Mouse (Mus musculus): ENCODE measurements around the gene Tssk1. TPM values are rescaled to one million over a fixed set of nuclear protein-coding genes. Genes with fewer than 3 reads are reported as not detected.

The Tssk1 gene
- polyA plus RNA-seq (2012): 0.04 TPM in 2 replicates

DNA sequence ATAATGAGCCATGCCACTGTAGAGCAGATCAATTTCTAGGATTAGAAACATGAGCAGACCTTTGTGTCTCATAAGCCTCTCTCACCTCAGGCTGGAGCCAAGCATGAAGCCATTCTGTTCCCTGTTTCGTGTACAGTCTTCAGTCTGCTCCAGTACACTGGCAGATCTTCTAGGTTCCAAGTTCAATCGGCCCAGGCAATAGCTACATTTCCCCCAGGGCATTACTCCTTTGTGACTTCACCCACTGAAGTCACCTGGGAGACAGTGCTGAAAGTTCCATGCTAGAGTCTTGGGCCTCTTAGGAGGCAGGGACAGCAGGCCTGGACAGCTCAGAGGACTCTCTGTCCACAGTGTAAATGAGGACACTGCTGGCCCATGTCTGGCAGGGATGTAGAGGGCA is at the start of gene Tssk1:
TSS of gene Tssk1 (plus strand) at position 301 of the 400 bp plus-strand sequence.

DNA sequence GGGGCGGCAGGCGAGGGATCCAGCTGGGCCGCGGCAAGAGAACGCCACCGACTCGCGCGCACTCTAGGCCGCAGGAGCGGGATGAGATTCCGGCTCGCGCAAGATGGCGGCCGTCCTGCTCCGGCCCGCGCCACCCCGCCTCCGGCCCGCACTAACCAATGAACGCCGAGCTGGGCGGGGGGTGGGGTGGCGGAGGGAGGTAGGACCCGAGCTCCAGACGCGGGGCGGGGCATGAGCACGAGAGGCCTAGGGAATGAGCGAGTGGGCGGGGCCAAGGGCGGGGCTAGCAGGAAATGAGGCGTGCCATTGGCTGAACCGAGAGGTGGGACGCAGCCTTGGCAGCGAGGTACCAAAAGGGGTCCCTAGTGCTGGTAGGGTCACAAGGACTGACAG is 2.5 kb upstream of the Tssk1 start, which contains the start of gene Gm20518:
TSS of gene Gm20518 (minus strand) at position 105 of the 393 bp plus-strand sequence.

GRCm38 (mm10) chr16:17898462-17898861 is 4.4 kb downstream of the Tssk1 start, which contains the start of the genes Dgcr2 and Tssk2:
Gene Dgcr2, minus strand, starts transcription at chr16:17898562.
Gene Tssk2, plus strand, starts transcription at chr16:17898637.

DNA sequence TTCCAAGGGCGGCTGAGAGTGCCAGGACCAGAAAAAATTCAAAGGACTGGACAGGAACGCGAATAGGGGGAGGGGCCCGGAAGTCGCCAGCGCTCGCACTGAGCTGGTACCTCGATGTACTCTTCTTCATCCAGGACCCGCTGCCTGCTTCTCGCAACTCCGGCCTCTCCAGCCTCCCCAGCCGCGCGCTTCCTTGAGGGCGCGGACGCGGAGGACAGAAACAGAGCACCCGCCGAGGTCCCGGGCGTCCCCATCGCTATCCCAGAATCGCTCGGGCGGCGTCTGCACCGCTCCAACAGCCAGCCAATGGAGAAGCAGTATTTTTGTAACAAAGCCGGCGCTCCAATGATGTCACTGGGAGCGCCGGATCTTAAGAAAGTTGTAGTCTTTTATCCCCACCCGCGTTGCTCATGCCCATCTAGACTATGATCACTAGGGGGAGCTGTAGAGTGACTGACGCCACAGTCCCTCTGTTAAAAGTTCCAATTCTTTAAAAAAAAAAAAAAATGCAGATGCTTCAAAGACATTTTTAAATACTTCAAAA is 17.1 kb downstream of the Tssk1 start, which contains the start of gene Ess2:
TSS of gene Ess2 (minus strand) at position 297 of the 544 bp plus-strand sequence.

GRCm38 (mm10) chr16:17914307-17915249 is 20.6 kb downstream of the Tssk1 start, which contains the start of gene Gsc2:
Gene Gsc2, minus strand, starts transcription at chr16:17915059.

DNA sequence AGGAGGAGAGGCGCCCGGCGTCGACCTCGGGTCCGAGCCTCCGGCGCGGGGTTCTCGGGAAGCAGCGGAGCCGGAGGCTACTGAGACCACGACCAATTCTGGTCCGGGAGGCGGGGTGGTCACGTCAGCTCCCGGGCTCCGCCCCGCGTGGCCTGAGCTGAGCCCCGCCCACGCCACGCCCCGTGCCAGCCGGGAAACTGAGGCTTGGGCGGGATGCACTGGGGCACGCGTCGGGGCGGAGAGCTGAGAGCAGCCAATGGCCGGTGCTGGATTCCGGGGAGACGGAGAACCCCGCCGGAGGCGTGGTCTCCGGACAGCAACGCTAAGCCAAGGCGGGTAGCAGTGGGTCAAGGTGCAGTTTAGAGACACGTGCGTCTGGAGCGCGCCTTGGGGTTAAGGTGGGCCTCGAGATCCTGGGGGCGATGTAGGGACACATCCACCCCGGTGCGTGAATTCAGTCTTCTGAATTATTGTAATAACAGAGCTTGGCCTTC is 34.1 kb downstream of the Tssk1 start, which contains the start of gene Slc25a1:
TSS of gene Slc25a1 (minus strand) at position 133 of the 494 bp plus-strand sequence.

Other genes with a start within 250 kb of the Tssk1 start
- gene Ccdc74a, start 247.8 kb upstream of the Tssk1 start, polyA plus RNA-seq (2012): 2.5 and 3.0 TPM in 2 replicates
- gene Med15, start 161.3 kb upstream of the Tssk1 start, polyA plus RNA-seq (2012): 181 and 185 TPM in 2 replicates
- 23.5 and 34.0 TPM in 2 replicates for gene Klhl22, start 134.6 kb upstream of the Tssk1 start, polyA plus RNA-seq (2012)
- gene Scarf2, start 96.9 kb upstream of the Tssk1 start, polyA plus RNA-seq (2012): 0.68 and 1.5 TPM in 2 replicates
- not detected in 2 replicates for gene B830017H08Rik, start 61.1 kb upstream of the Tssk1 start, polyA plus RNA-seq (2012)
- 0.66 and 2.2 TPM in 2 replicates for gene Car15, start 55.9 kb upstream of the Tssk1 start, polyA plus RNA-seq (2012)
- gene Gm20518, start 2.6 kb upstream of the Tssk1 start, polyA plus RNA-seq (2012): 0.27 and 0.49 TPM in 2 replicates
- 24.3 and 31.8 TPM in 2 replicates for gene Dgcr2, start 4.3 kb downstream of the Tssk1 start, polyA plus RNA-seq (2012)
- not detected in 2 replicates for gene Tssk2, start 4.4 kb downstream of the Tssk1 start, polyA plus RNA-seq (2012)
- gene Ess2, start 17.1 kb downstream of the Tssk1 start, polyA plus RNA-seq (2012): 26.1 and 32.4 TPM in 2 replicates
- 0.26 TPM in 1 of 2 replicates, not detected in the other for gene Gsc2, start 20.8 kb downstream of the Tssk1 start, polyA plus RNA-seq (2012)
- gene Slc25a1, start 34.0 kb downstream of the Tssk1 start, polyA plus RNA-seq (2012): 147 and 202 TPM in 2 replicates
- gene Vpreb2, start 86.2 kb downstream of the Tssk1 start, polyA plus RNA-seq (2012): 2.0 and 3.5 TPM in 2 replicates
- gene Dgcr6, start 158.6 kb downstream of the Tssk1 start, polyA plus RNA-seq (2012): 17.2 and 21.6 TPM in 2 replicates
- 32.2 and 38.4 TPM in 2 replicates for gene Prodh, start 196.0 kb downstream of the Tssk1 start, polyA plus RNA-seq (2012)
- 17.9 and 20.1 TPM in 2 replicates for gene Rtn4r, start 233.4 kb downstream of the Tssk1 start, polyA plus RNA-seq (2012)

Measured in megakaryocyte-erythroid progenitor cell, adult 5 weeks (primary cell).